In genomic region chr6:8753723-8754036, GRCm38 (mm10) we compare ENCODE assay signal across 13 mouse cellular contexts.
"Had no signal": no experiment of that assay in that cellular context is flagged by ENCODE, and none has a peak within 500 bp of the region (broad histone marks: within the 10 kb centered on the region; RNA-seq: fewer than 3 reads in every experiment).

No protein-coding gene starts in this region.

- H3K4me1 ChIP-seq: neural tube, embryonic 12.5 days; neural tube, embryonic 15.5 days had no signal

- H3K36me3 ChIP-seq: liver, embryonic 13.5 days; neural tube, embryonic 12.5 days had no signal

- DNase-seq: kidney, postnatal 25 days; layer of hippocampus, adult 9-11 months; liver, embryonic 13.5 days; midbrain, embryonic 14.5 days; right cerebral cortex, adult 18-20 months; right cerebral cortex, postnatal 14 days; right cerebral cortex, postnatal 4 days; thymus, postnatal 36 days had no signal

- H3K27me3 ChIP-seq: liver, embryonic 13.5 days; neural tube, embryonic 12.5 days; neural tube, embryonic 15.5 days had no signal

- H3K9me3 ChIP-seq: liver, embryonic 13.5 days; neural tube, embryonic 12.5 days; neural tube, embryonic 15.5 days had no signal

- H3K9ac ChIP-seq: liver, embryonic 13.5 days; neural tube, embryonic 12.5 days; neural tube, embryonic 15.5 days had no signal

- H3K4me3 ChIP-seq: layer of hippocampus, adult 2 months; liver, embryonic 13.5 days; neural tube, embryonic 12.5 days; neural tube, embryonic 15.5 days had no signal

- H3K27ac ChIP-seq: kidney, postnatal 0 days; layer of hippocampus, adult 2 months; neural tube, embryonic 12.5 days; neural tube, embryonic 15.5 days had no signal

- H3K4me2 ChIP-seq: liver, embryonic 13.5 days; midbrain, embryonic 11.5 days; neural tube, embryonic 12.5 days; neural tube, embryonic 15.5 days had no signal
